Mouse (Mus musculus) heart, adult 2 months (tissue): ENCODE data around the gene Rbfox3. TPM values are rescaled to one million over a fixed set of nuclear protein-coding genes. Genes with fewer than 3 reads are reported as not detected.

Source experiments
- DNase-seq, 2 experiments: peaks; one replicate each; pipeline ENCODE4 v3.0.0; 2021
- H3K27ac ChIP-seq: fragments of 200-600 bp; 2 replicates; pipeline ENCODE4 v1.8.1; 2022
- H3K27me3 ChIP-seq: fragments of 200-500 bp; 2 replicates; pipeline ENCODE4 v1.6.1; 2012; ENCODE audit warnings: mild to moderate bottlenecking, low read length, inconsistent platforms, mixed read lengths; ENCODE audit not compliant: control insufficient read depth, insufficient read depth
- H3K36me3 ChIP-seq: fragments of 200-500 bp; 2 replicates; pipeline ENCODE4 v1.6.1; 2012; ENCODE audit warnings: low read length, inconsistent platforms; ENCODE audit not compliant: control insufficient read depth, insufficient read depth
- H3K4me1 ChIP-seq: fragments of 200-500 bp; 2 replicates; pipeline ENCODE4 v1.6.1; 2011; ENCODE audit warnings: low read length; ENCODE audit not compliant: control insufficient read depth, insufficient read depth
- H3K4me3 ChIP-seq: fragments of 200-600 bp; 2 replicates; pipeline ENCODE4 v1.8.1; 2022
- H3K79me2 ChIP-seq: fragments of 200-500 bp; replicated peaks from 2 replicates; pipeline ENCODE4 v1.6.1; 2012; ENCODE audit warnings: mild to moderate bottlenecking, inconsistent platforms, low read length, moderate library complexity, mixed read lengths; ENCODE audit not compliant: control insufficient read depth, insufficient read depth
- H3K9ac ChIP-seq: fragments of 200-500 bp; 2 replicates; pipeline ENCODE4 v1.6.1; 2012; ENCODE audit warnings: low read depth, mild to moderate bottlenecking, control low read depth, inconsistent platforms, low read length, mixed read lengths
- CTCF ChIP-seq: fragments of 200-600 bp; IDR thresholded peaks from 2 replicates; pipeline ENCODE4 v1.8.1; 2022; ENCODE audit warnings: antibody characterized with exemption, mild to moderate bottlenecking, moderate library complexity
- EP300 ChIP-seq: fragments of 200-500 bp; IDR thresholded peaks from 2 replicates; pipeline ENCODE4 v1.6.1; 2011; ENCODE audit warnings: low read depth, low read length, control low read depth; ENCODE audit not compliant: insufficient read depth
- POLR2A ChIP-seq: fragments of 200-500 bp; IDR thresholded peaks from 2 replicates; pipeline ENCODE4 v1.6.1; 2011; ENCODE audit warnings: mild to moderate bottlenecking, low read depth, low read length, control low read depth; ENCODE audit not compliant: insufficient read depth
- WGBS: fragments of 180-500 bp; shearing (Covaris S2); methylation state at CpG from one replicate; pipeline ENCODE4 v1.1.7; 2018; 5-methylcytosine and 5-hydroxymethylcytosine counted together
- intact Hi-C: fragments of 180-260 bp; cut with DNase I; formaldehyde crosslinking; loops from one replicate; pipeline ENCODE4 v1.15.1; 2025
- polyA plus RNA-seq: library from polyadenylated mRNA; depleted of rRNA; stranded (reverse); fragments of >200 nt; gene quantifications from 2 replicates; pipeline ENCODE4 v1.2.3, GENCODE M21; 2012
- total RNA-seq, 2 experiments: library from RNA; stranded (reverse); gene quantifications; 2 replicates each; pipeline ENCODE4 v1.2.3; 2021

The Rbfox3 gene
- total and polyA plus RNA-seq, 3 experiments = 0.16 to 0.23 TPM; not detected in 1

DNA sequence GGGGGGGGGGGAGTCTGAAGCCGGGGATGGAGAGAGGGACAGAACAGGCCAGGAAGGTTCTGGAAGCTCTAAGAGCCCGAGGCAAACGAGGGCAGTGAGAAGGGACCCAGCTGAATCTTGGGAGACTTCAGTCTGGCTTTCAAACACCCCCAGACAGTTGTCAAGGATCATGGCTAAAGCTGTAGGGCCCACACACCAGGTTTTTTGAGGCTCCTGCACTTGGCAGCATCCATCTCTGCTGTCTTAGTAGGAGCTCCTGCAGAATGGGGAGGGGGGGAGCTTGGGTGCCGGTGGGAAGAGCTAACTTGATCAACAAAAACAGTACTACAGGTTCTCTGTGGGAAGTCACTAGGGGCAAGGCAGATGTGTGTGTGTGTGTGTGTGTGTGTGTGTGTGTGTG, 358.9 kb downstream of the Rbfox3 start:
- intact Hi-C loops = no loop called here
- H3K9ac ChIP-seq = no peak overlapping the region
- no peak for DNase-seq
- no peak overlapping the region for H3K4me3 ChIP-seq
- no peak overlapping the region for H3K27ac ChIP-seq
- H3K4me1 ChIP-seq = no peaks in the 10 kb centered on the region
- no peaks in the 10 kb centered on the region for H3K79me2 ChIP-seq
- H3K27me3 ChIP-seq = no peaks in the 10 kb centered on the region
- TF ChIP-seq POLR2A = no peak
- no peak for TF ChIP-seq EP300
- TF ChIP-seq CTCF = no peak
- H3K36me3 ChIP-seq = no peaks in the 10 kb centered on the region
- WGBS = 61% methylated on average over 3 of the region's 4 CpGs

DNA sequence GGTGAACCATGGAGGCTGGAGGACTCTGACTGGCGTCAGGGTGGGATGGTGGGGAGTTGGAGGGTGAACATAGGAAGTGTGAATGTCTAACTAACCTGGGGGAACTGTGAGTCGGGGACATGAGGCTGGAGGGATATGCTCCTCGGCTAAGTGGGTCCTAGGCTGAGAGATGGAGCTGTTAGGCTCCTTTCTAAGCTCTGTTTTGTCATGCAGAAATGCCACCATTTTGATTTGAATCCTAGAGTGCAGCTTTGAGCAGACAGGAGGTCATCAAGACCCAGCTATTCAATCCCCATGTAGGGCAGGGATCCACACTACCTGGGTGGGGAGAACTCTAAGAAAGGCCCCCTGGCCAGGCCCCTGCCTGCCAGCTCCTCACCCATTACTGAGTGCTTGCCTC, 359.7 kb downstream of the Rbfox3 start:
- WGBS = 47% methylated on average over 3 of the region's 3 CpGs
- no peak overlapping the region for H3K27ac ChIP-seq
- intact Hi-C loops = no loop called here
- no peak overlapping the region for H3K9ac ChIP-seq
- H3K79me2 ChIP-seq = no peaks in the 10 kb centered on the region
- TF ChIP-seq POLR2A = no peak
- no peak for TF ChIP-seq EP300
- no peak for TF ChIP-seq CTCF
- H3K36me3 ChIP-seq = no peaks in the 10 kb centered on the region
- no peak overlapping the region for H3K4me3 ChIP-seq
- H3K27me3 ChIP-seq = no peaks in the 10 kb centered on the region
- no peak for DNase-seq
- H3K4me1 ChIP-seq = no peaks in the 10 kb centered on the region

DNA sequence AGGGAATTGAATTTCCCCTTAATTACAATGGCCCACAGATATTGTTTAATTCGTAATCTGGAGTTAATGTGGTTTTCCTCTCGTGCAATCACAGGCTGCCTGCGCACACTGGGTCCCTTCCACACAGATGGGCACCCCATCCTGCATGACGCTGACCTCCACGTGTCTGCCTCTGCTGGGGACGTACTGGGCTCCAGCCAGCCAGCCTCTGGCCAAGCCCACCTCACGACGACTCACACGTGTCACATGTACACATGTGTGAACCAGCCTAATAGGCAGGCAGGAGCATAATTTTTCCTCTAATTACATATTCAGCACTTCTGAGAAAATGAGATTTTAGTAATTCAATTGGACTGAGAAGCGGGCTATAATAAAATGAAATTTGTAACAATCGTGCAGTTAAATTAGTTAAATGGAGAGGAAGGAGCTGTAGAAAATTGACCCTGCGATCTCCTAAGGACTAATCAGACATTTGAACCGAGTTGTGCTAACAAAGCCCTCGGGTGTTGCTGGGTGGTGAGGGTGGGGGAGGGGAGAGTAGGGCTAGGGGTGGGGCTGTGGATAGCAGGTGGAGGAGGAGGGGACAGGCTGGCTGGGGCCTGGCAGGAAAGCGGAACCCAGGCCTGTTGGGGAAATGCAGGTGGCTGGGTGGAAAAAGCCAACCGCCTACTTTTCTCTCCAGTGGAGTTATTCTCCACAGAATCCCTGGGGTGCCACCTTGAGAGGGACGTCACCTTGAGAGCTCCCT, 360.4 kb downstream of the Rbfox3 start:
- DNase-seq = no peak
- Histone ChIP-seq H3K9ac (no peak overlapping the region), H3K36me3 (no peaks in the 10 kb centered on the region), H3K4me3 (no peak overlapping the region), H3K79me2 (no peaks in the 10 kb centered on the region), H3K27ac (no peak overlapping the region), H3K4me1 (no peaks in the 10 kb centered on the region), H3K27me3 (no peaks in the 10 kb centered on the region)
- TF ChIP-seq POLR2A = no peak
- TF ChIP-seq CTCF = no peak
- TF ChIP-seq EP300 = no peak
- 42% methylated on average over 17 of the region's 17 CpGs for WGBS
- intact Hi-C loops = no loop called here

DNA sequence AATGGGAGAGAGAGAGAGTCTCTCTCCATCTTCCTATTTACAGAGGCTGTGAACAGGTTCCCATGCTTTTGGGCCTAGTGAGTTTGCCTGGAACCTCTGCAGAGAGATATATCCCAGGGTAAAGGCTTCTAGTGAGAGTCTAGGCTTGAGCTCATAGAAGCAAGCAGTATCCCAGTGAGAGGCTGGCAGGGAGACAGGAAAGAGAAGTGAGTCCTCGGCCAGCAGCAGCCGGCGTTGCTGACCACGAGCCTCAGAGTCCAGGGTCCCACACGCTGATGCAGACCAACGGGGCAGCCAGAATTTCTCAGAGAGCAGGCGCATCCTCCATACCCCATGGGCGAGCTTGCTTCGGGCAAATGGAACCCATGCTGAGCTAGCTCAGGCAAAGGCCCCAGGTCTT, 363.2 kb downstream of the Rbfox3 start:
- Histone ChIP-seq H3K27me3 (no peaks in the 10 kb centered on the region), H3K36me3 (no peaks in the 10 kb centered on the region), H3K9ac (no peak overlapping the region), H3K79me2 (no peaks in the 10 kb centered on the region), H3K4me3 (no peak overlapping the region), H3K4me1 (no peaks in the 10 kb centered on the region), H3K27ac (no peak overlapping the region)
- 83% methylated on average over 9 of the region's 9 CpGs for WGBS
- TF ChIP-seq POLR2A = no peak
- no peak for TF ChIP-seq EP300
- TF ChIP-seq CTCF = no peak
- intact Hi-C loops = no loop called here
- DNase-seq = no peak

DNA sequence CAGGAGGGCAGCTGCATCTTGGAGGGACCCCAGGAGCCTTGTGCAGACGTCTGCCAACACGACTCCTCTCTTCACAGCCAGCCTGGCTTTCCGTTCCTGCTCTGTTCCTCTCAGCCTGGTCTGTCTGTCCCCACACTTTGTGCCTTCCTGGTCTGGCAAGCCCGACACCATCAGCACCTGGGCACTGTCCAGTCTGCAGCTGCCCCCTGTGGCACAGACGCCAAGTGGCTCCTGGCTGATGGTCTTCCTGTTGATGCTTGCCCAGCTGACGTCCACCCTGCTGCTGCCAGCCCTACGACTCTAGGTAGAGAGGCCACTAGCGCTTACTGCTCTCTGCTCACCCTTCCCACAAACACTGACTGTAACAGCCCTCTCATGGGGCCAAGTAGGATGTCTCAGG, 365.1 kb downstream of the Rbfox3 start:
- intact Hi-C loops = no loop called here

DNA sequence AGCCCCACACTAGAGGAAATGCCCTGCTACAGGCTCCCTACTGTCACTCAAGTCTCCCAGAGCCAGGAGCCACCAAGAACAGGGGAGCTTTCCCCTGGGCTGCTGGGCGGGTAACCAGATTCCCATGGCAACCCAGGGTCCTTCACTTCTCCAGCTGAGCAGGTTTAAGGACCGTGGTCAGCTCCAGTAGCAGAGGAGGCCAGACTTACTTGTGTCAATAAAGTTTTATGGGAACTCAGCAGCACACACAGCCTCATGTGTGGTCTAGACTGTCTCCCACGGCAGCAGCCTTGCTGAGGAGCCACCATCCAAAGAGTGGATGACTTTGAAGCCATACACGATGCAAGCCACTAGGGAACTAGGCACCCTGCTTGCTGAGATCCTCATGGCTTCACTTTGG, 365.7 kb downstream of the Rbfox3 start:
- no peaks in the 10 kb centered on the region for H3K36me3 ChIP-seq
- WGBS = 20% methylated on average over 4 of the region's 4 CpGs
- H3K4me1 ChIP-seq = no peaks in the 10 kb centered on the region
- no peak for TF ChIP-seq POLR2A
- no peak for TF ChIP-seq EP300
- TF ChIP-seq CTCF = no peak
- no peak overlapping the region for H3K4me3 ChIP-seq
- DNase-seq = no peak
- H3K27me3 ChIP-seq = no peaks in the 10 kb centered on the region
- intact Hi-C loops = no loop called here
- no peak overlapping the region for H3K27ac ChIP-seq
- H3K9ac ChIP-seq = no peak overlapping the region
- H3K79me2 ChIP-seq = no peaks in the 10 kb centered on the region

More for the DNA sequence above, 365.1 kb downstream of the Rbfox3 start:
- 59% methylated on average over 8 of the region's 8 CpGs for WGBS
- no peak for TF ChIP-seq POLR2A
- Histone ChIP-seq H3K27me3 (no peaks in the 10 kb centered on the region), H3K79me2 (no peaks in the 10 kb centered on the region), H3K36me3 (no peaks in the 10 kb centered on the region), H3K27ac (no peak overlapping the region), H3K4me3 (no peak overlapping the region), H3K9ac (no peak overlapping the region), H3K4me1 (no peaks in the 10 kb centered on the region)
- no peak for DNase-seq
